Mouse (Mus musculus): ENCODE data around the gene Tmem246. TPM values are rescaled to one million over a fixed set of nuclear protein-coding genes. Genes with fewer than 3 reads are reported as not detected.

Tmem246 gene
- polyA plus RNA-seq, 1 experiment: 9.0 TPM

- DNase-seq (ENCODE audit: low read depth): no peak
Observed at GRCm38 (mm10) chr4:49581256-49581655, 16.4 kb downstream of the Tmem246 start.

- DNase-seq (ENCODE audit: low read depth): no peak
Observed at GRCm38 (mm10) chr4:49572194-49572593, 25.5 kb downstream of the Tmem246 start.

GRCm38 (mm10) chr4:49567613-49568012 lies 30.1 kb downstream of the Tmem246 start:
- DNase-seq (ENCODE audit: low read depth): no peak

- DNase-seq (ENCODE audit: low read depth): no peak
Observed at GRCm38 (mm10) chr4:49559915-49560772, 37.5 kb downstream of the Tmem246 start.

GRCm38 (mm10) chr4:49558181-49558580 lies 39.5 kb downstream of the Tmem246 start:
- no peak for DNase-seq (ENCODE audit: low read depth)

- DNase-seq (ENCODE audit: low read depth): no peak
Observed at GRCm38 (mm10) chr4:49557375-49557774, 40.3 kb downstream of the Tmem246 start.

- no peak for DNase-seq (ENCODE audit: low read depth)
Observed at GRCm38 (mm10) chr4:49553380-49553779, 44.3 kb downstream of the Tmem246 start.

GRCm38 (mm10) chr4:49549383-49549782 lies 48.3 kb downstream of the Tmem246 start, which contains the start of gene Aldob:
Gene Aldob, minus strand, starts transcription at chr4:49549546.
- no peak for DNase-seq (ENCODE audit: low read depth)

- no peak for DNase-seq (ENCODE audit: low read depth)
Observed at GRCm38 (mm10) chr4:49547544-49548219, 50.0 kb downstream of the Tmem246 start.

- DNase-seq (ENCODE audit: low read depth): no peak
Observed at GRCm38 (mm10) chr4:49546873-49547543, 50.7 kb downstream of the Tmem246 start.

GRCm38 (mm10) chr4:49546026-49546425 lies 51.6 kb downstream of the Tmem246 start:
- no peak for DNase-seq (ENCODE audit: low read depth)

GRCm38 (mm10) chr4:49540966-49541365 lies 56.7 kb downstream of the Tmem246 start:
- DNase-seq (ENCODE audit: low read depth): no peak

- DNase-seq (ENCODE audit: low read depth): no peak
Observed at GRCm38 (mm10) chr4:49539665-49540064, 58.0 kb downstream of the Tmem246 start.

- DNase-seq (ENCODE audit: low read depth): no peak
Observed at GRCm38 (mm10) chr4:49536671-49537070, 61.0 kb downstream of the Tmem246 start.

- no peak for DNase-seq (ENCODE audit: low read depth)
Observed at GRCm38 (mm10) chr4:49535675-49536294, 61.9 kb downstream of the Tmem246 start.

- DNase-seq (ENCODE audit: low read depth): no peak
Observed at GRCm38 (mm10) chr4:49535036-49535435, 62.6 kb downstream of the Tmem246 start.

Other genes with a start within 250 kb of the Tmem246 start
- gene Acnat2, start 189.7 kb downstream of the Tmem246 start, polyA plus RNA-seq (2012; rRNA removed): 0.36 and 0.76 TPM in 2 replicates
- 1.1 and 2.0 TPM in 2 replicates for gene Acnat1, start 124.0 kb downstream of the Tmem246 start, polyA plus RNA-seq (2012; rRNA removed)
- not detected in 2 replicates for gene Baat, start 91.3 kb downstream of the Tmem246 start, polyA plus RNA-seq (2012; rRNA removed)
- 6.0 and 6.4 TPM in 2 replicates for gene Mrpl50, start 76.8 kb downstream of the Tmem246 start, polyA plus RNA-seq (2012; rRNA removed)
- gene Zfp189, start 76.7 kb downstream of the Tmem246 start, polyA plus RNA-seq (2012; rRNA removed): 3.3 and 4.6 TPM in 2 replicates
- 1.5 and 6.2 TPM in 2 replicates for gene Aldob, start 48.3 kb downstream of the Tmem246 start, polyA plus RNA-seq (2012; rRNA removed)
- 16.8 and 19.0 TPM in 2 replicates for gene Rnf20, start 34.1 kb upstream of the Tmem246 start, polyA plus RNA-seq (2012; rRNA removed)
- gene Ppp3r2, start 84.1 kb upstream of the Tmem246 start, polyA plus RNA-seq (2012; rRNA removed): 0.18 and 0.72 TPM in 2 replicates
- gene Grin3a, start 247.9 kb upstream of the Tmem246 start, polyA plus RNA-seq (2012; rRNA removed): 0.04 TPM in 2 replicates